Mouse (Mus musculus) testis, adult 2 months (tissue): ENCODE measurements around the gene Ferd3l.

Source experiments
- CTCF ChIP-seq: fragments of 200-500 bp; IDR thresholded peaks from 2 replicates; pipeline ENCODE4 v1.5.1; 2012; ENCODE audit warnings: low read depth, mild to moderate bottlenecking, inconsistent platforms, low read length, moderate library complexity; ENCODE audit not compliant: control insufficient read depth, insufficient read depth, insufficient replicate concordance
- POLR2A ChIP-seq: fragments of 200-500 bp; IDR thresholded peaks from 2 replicates; pipeline ENCODE4 v1.6.1; 2012; ENCODE audit warnings: low read depth, mild to moderate bottlenecking, inconsistent platforms, low read length, moderate library complexity; ENCODE audit not compliant: control insufficient read depth

GRCm38 (mm10) chr12:33893956-33894355, 34.3 kb upstream of the Ferd3l start:
- TF ChIP-seq CTCF (no peak), POLR2A (no peak)
